Mouse (Mus musculus) forelimb bud, embryonic 11.5 days (tissue): ENCODE measurements at regions not wholly inside any gene's neighbourhood (a gene's known extent, or its start where the extent isn't known, plus 50 kb on each side); places are given as distances from the start of the nearest gene placed in this dataset.

Source experiments
- DNase-seq: peaks from one replicate; pipeline ENCODE4 v3.0.0-alpha.2; 2012; ENCODE audit warnings: low read depth, low spot score

DNA sequence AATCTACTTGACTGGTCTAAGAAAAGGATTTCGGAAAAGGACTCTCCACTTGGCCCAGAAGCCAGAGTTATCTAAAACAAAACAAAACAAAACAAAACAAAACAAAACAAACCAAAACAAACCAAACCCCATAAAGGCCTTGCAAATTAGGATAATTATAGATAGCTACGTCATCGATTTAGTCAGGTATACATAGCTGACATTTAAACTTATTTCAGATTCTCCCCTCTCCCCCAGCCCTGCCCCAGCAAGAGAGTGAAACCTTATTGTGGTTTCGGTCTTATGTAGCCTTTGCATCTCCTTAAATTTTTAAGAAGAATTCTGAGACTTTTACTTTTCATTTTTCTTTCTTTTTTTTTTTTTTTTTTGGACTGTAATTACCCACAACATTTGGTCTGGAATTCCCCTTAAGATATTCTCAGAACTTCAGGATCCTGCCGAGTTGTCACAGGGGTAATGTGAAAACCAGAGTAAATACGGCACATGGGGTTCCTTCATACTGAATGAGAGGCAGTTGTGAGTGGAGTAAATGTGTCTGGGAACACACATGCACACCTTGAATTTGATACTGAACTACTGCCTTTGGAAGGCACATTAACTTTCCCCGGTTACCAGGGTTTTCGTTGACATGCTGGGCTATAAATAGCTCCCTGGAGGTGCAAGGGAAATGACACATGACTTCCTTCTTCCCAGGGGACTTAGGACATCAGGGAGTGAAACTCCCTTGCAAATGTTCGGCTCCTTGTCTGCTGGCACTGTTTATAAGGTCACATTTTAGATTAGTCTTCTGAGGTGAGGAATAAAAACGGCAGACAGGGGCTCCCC lies 94.8 kb upstream of the Rap1b start:
- DNase-seq: peak; percentile 38

DNA sequence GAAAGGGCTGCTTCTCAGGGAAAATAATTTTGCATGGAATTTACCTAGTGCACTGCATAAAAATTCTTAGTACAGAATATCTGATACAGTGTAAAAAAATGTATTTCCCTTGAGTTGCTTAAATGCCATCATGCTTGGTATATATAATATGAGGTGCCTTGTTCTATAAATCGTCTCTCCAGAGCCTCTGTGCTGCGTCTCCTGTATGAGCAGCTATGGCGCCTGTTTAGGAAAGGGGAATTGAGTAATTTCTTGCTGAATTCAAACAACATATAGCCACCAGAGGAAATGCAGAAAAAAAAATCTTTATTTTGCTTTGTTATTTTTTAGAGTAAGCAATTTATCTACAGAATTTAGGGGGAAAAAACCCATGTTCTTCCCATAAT lies 95.4 kb upstream of the Rap1b start:
- no peak for DNase-seq

DNA sequence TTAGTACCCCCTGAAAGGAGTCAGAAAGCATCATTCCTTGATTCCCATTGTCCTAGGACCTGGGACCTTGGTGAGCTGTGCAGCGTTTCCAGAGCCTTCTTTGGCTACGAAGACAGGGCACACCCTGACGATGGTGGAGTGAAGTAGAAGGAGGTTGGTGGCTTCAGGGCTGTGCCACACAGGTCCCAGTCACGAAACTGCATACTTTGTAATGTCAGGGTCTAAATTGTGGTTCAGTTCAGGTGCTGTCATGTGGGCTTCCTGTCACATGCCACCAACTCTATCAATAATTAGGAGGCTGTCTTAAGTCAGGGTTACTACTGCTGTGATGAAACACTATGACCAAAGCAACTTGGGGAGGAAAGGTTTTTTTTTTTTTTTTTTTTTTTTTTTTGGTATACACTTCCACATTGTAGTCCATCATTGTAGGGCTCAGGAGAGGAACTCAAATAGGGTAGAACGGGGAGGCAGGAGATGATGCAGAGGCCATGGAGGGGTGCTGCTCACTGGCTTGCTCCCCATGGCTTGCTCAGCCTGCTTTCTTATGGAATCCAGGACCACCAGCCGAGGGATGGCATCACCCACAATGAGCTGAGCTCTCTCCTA lies 98.0 kb upstream of the Rap1b start:
- DNase-seq: no peak

DNA sequence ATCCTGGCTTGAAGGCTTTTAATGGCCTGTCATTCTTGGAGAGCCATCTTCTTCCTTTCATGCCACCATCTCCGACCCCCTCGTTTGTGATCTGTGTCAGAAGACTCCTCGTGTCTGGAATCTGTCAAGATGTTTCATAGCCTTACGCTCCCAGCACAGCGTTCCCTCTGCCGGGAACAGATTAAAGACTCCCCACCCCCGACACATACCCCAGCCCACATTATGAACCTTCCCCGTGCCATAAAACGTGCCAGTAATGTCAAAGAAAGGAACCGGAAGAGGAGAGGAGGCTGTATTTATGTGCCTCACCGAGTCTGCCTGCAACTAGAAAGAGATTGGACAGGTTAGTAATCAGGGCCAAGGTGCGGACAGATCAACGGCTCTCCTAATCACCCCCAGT lies 101.4 kb upstream of the Rap1b start:
- DNase-seq: no peak

DNA sequence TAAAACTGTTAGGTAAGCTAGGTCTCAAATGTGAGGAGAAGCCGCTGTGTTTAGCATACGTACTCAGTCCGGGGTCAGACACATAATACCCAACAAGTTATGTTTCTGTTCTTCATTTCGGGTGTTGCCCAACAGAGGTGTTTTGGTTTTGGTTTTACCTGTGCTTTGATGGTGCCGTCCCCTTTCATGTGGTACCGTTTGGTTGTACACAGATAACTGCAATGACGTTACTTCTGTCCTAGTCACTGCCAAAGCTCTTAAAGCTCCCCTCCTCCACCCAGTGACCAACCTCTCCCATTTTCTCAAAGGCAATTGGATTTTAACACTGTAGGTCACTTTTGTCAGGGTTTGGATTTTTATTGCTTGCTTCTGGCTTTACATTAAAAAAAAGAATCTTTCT lies 102.1 kb upstream of the Rap1b start:
- DNase-seq: no peak

DNA sequence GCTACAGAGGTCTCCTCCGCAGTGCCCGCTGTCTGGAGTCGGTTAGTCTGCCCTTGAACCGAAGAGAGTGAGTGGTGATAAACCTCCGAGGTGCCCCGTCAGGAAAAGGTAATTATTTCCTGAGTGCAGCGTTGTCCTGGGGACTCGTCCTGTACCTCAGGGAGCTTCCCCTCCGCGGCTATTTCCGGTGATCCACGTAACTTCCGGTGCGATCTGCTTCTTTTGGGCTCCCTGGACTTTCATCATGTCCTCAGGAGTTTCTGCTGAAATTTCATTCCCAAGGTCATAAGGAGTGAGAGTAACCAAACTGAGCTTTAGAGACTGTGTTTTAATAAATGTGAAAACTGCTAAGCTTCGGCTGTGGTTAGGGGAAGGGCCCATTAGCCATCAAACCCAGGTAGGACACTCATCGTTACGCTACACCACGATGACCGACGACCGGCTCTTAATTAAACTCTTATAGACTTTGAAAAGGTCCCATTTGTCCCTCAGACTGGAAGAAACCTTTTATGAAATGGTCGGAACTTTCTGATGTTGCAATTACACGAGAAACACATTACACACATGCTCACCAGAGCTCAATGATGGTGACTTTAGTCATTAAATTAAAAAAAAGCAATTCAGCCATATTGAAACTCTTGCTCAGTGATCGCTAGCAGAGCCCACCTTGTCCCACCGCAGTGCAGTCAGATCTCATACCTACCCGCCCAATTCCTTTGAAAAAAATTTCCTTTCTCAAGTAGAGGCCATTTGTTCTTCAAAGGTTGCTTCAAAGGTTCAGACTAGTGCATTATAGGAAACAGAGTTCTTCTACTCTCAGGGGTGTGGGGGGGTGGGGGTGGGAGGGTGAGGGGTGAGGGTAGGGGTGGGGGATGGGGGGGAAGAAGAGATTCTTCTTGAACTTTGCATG lies 106.5 kb upstream of the Rap1b start:
- no peak for DNase-seq

DNA sequence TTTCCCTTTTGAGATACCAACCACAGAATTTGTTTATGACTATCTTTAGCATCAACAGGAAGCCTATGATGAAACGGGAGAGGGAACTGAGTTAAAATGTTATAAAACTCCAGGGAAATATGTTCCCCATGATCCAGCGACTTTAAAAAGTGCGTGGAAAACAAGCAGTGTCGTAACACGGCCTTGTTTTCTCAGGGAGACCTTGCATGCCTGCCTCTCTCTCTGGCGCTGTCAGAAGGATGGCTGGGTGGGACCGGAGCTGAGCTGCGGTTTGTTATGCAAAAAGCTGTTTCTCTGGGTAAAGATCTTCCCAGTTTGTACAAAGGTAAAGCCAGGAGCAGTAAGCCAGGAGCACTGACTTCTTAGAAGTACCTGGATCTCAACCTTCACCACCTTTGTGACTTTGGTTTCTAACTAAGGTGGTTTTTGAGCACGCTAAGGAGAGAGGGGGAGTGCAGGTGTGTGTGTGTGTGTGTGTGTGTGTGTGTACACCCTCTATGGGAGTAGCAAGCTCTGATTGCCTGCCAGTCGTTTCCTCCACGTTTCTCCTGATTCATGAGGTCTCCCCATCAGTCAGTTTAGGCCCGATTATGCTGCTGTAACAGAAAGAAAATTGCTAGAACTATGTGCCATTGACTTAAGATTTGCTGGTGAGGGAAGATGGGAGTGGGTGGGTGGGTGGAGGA lies 107.3 kb upstream of the Rap1b start:
- DNase-seq: no peak

DNA sequence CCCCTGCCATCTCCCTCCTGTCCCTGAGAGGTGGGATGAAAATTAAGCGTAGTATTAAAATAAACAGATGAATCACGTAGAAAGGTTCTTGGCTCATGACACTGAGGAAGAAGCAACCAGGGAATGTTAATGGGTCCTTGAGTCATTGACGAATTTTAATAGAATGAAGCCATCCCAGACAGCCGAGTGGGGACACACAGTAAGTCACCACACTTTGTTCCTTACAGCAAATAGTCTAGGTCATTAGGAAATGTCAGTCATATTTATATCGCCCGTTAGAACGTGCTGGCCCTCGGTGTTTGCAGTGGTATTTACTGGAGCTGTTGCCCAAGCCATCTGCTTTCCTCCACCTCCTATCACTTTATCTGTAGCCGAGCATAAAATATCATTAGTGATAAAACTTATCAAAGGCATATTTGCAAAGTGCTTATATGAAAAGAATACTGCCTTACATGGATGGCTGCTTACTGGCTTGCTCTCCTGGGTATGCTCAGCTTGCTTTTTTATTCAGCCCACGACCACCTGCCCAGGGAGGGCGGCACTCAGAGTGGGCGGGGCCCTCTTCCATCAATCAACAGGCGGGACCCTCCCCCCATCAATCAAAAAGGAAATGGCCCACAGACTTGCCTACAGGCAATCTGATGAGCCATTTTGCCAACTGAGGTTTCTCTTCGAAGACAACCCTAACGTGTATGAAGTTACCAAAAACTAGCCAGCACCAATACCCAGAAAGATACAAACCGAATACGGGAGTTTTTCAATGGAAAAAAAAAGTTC lies 110.5 kb upstream of the Rap1b start:
- DNase-seq: no peak

DNA sequence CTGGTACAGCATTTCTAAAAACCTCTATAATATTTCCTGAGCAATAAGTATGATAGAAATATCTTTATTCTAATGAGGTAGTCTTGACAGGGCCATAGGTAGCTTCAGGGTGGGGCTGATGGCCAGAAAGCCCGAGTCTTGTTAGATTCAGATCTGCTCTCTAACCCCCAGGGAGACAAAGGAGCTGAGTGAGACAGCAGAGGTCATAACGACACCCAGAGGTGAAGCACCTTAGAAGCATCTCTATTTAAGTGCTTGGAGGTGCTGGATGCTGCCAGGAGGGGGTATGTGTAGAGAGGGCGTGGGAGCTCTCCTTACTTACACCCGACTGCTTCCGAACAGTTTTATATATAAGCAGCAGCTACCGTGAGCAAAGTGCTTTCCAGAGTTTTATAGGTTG lies 128.9 kb upstream of the Rap1b start:
- no peak for DNase-seq

DNA sequence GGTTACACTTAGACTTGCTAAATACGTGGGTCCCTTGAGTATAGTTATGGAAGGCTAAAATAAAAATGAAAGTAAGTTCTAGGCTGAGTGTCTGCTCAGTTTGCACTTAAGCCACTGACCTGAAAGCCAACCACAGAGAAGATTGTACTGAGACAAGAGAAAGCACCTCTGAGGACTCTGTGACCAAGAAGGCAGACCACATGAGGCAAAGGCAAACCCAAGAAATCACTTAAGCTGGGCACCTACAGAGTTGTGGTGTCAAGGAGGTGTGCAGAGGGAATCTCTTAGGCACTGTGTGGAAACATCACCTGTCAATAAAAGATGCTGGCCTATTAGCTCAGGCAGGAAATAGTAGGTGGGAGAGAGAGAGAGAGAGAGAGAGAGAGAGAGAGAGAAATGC lies 129.6 kb upstream of the Rap1b start:
- DNase-seq: no peak

DNA sequence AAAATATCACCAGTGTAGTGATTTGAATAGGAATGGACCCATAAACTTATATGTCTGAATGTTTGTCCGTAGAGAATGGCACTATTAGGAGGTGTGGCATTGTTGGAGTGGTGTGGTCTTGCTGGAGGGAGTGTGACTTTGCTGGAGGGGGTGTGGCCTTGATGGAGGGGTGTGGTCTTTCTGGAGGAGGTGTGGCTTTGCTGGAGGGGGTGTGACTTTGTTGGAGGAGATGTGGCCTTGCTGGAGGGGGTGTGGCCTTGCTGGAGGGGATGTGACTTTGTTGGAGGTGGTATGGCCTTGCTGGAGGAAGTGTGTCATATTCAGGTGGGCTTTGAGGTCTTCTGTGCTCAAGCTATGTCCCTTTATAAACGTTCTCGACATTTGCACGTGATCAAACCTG lies 133.3 kb upstream of the Rap1b start:
- DNase-seq: no peak

DNA sequence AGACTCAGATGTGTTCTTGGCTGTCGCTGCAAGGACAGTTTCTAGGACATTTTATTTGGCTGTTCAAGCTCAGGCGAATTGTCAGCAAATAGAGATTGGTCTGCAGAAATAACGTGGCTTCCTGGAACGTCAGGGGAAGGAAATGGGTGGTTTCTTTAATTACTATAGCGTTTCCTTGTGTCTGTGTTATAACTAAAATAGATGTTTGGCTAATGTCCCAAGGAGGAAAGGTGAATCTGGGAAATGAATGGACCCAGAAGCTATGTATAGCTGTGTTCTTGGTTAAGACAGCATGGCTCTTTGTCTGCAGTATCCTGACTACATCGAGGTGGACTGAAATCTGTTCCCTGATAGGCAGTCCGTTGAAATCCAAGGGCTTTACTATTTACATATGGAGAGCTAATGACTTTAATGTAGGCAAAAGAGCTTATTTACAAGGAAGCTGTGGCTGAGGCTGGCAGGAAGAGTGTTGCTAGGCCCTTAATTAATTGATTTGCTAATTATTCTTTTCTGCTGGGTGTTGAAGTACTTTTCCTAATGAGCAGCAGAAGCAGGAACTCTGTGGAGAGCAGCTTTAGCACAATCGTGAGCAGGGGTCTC lies 136.9 kb upstream of the Rap1b start:
- DNase-seq: no peak

DNA sequence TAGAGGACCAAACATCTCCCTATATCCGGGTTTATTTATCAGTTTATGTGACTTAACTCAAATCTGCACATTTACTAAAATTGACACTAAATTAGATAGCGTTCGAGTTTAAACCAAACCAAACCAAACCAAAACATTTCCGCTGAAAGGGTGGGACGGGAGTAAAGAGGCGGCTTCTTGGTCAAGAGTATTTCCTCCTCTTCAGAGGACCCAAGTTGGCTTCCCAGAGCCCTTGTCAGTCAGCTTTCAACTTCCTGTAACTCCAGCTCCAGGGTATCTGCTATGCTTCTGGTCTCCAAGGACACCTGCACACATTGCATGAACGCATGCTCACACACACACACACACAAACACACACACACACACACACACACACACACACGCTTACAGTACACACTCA lies 137.4 kb upstream of the Rap1b start:
- DNase-seq: no peak

DNA sequence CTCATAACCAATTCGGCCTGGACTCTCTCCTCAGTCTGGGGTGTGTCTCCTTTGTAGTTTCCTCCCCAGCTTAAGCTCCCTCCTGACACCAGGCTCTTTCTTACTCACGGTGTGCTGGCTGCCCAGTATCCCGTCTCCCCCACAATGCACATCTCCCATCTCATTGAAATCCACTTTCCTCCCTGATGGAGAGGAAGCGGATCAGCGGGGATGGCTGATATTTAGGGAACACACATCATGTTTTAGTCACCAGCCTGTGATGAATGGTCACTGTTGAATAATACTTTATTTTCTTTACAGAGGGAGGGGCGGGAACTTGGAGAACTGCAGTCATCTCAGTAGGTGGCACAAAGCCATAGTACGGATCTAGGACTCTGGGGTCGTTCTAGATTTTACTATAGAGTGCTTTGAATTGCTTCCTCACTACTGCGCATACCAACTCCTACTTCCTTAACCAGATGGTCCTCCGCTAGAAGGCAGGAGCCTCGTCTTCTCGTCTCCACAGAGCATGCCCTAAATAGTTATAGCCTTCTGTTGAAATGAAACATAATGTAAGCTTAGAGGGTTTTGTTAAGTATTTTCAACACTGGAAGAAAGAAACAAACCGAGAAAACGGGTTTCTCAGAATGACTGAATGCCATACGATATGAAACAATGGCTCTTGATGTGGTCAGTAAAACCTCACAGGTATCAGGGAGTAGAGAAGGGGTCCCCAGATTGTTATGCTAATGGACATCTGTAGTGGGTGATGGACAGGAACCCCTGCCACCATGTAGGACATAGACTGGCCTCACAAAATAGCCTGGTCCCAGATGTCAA lies 139.2 kb upstream of the Rap1b start:
- DNase-seq: no peak

DNA sequence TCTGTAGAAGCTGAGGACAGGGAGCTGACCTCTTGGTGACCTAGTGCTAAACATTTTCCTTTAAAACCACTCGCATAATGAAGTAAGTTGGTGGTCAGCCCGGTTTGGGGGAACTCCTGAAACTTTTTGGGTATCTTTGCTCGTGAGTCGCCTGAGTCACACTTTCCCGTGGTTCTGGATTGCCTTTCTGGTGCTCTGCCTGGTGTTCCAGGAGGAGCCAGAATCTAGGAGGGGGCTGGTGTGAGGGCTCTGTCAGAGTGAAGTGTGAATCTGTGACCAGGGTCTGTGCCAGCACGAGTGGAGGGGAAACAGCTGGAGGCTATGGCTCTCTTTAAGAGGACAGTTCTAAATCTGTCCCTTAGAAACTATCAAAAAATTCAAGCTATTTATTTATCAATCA lies 141.8 kb upstream of the Rap1b start:
- DNase-seq: no peak

DNA sequence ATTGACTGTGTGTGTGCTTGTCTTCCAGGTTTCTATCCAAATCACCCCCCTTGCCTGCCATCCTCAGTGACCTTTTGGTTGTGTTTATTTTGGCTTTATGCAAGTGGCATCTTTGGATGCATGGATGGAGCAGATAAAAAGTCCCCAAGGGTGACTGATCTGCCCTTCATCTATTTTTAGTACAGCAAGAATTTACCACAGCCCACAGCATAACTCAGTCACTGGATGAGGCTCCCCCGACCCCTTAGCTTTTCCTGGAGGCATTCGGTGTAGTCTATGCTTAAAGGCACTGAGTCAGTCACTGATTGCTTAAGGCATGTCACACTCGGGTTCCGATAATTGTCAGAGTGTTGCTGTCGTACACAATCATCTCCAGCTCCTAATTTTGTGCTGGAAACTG lies 142.2 kb upstream of the Rap1b start:
- DNase-seq: no peak

DNA sequence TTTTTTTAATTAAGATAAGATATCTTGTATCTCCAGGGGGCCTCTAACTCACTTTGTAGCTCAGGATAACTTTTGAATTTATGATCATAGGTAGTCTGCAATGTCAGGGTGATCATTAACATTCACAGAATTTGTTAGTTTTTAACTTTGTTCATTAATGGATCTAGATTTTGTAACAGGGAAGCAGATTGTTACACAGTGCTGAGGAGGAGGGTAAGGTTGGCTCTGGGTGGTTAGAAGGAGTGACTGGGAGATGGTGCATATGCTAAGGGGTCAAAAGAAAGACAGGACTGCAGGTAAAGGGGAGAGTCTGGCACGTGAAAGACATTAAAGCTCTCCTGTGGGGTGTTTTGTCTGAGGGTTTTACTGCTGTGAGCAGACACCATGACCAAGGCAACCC lies 145.3 kb upstream of the Rap1b start:
- no peak for DNase-seq

DNA sequence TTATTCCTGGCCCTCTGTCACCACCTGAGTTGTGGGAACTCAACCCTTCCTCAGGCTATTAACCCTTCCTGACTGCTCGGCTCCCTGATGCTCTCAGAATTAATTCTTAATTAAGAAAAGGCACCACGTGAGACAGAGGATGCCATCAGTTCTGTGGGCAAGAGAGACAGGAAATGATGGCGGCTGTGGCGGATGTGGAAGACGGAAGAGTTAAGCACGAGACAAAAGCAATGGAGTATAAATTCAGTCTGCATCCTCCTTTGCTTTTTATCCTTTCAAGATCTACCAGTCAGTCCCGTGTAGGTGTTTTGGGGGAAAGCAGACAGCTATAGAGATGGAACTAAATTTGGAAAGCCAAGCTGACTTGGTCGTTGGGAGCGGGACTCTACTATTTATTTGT lies 146.5 kb upstream of the Rap1b start:
- DNase-seq: no peak

DNA sequence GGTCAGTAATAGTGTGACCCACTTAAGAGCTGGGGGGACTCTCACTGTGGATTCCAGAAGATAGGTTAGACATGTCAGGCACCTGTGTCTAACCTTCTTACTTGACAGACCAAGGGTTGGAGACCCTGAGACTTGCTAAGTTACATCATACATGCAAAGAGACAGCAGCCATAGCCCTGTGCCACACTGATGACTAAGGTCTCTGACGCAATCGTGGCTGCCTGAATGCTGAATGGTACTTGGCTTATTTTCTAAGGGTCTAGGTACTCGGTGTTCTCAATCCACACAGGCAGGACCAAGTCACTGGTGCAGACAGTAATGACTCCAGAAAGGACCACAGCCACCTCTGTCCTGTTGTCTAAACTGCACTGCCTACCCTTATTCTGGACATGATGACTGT lies 147.8 kb upstream of the Mdm1 start:
- DNase-seq: no peak

DNA sequence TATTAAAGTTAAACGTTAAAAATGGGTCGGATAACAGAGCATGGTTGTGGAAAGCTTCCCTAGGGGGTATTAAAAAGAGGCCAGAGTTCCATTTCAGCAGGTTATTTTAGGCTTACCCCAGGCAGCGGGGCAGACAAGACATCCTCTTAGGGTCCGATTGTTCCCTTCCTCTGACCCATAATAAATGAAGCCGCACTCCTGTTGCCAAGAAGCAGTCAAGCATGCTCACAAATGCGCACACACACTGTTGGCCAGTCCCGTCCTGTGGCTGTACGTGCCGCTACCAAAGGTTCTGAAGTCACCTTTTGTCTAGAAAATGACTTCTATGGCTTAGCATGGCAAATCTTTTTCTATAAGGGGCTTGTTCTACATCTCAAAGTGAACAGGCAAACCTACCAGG lies 146.8 kb upstream of the Mdm1 start:
- no peak for DNase-seq
